In the genomic region with DNA sequence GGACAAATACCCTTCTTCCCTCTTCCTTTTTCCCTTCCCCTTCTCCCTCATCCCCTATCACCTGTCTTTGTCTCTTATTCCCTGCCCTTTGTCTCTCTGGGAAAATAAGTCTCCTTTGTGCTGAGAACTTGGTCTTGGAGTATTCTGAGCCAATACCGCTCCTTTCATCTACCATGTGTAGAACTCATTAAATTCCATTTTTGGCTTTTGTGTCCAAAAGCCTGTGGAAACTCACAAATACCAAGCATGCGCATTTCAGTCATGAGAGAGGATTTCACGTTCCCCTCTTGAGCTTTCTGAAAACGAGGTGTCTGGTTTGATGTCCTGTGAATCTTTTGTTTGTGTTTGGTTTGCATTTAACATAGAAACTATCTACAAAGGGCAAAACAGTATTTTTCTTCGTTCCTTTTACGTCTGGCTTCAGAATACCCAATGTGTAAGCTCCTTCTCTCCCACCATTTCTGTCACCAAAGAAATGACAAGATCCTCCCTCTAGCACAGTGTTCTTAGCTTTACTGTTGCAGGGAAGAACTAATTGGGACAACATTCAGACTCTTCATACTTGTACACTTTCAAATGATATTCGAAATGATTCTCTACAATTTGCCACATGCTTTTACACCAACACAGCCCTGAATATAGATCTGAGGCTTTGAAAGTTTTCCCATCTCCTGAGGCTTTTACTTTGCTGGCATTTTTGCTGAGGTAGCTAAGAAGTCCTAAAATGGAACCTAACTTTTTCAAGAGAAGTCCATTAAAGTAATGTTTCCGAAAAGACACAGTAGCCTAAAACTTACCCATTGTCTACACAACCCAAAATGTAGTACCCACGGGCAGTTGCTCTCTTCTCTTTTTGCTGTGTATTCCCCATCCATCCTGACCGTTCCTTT, we compare ENCODE assay signal across 24 mouse cellular contexts.
"Had no signal": no experiment of that assay in that cellular context is flagged by ENCODE, and none has a peak within 500 bp of the region (broad histone marks: within the 10 kb centered on the region; RNA-seq: fewer than 3 reads in every experiment).

No protein-coding gene starts in this region.

- H3K9me3 ChIP-seq: heart, embryonic 10.5 days; heart, embryonic 12.5 days; hindbrain, embryonic 10.5 days; hindbrain, embryonic 12.5 days; intestine, embryonic 15.5 days; limb, embryonic 13.5 days; liver, embryonic 13.5 days had no signal

- DNase-seq: gastrocnemius, adult 2 months; gastrocnemius, postnatal 10 days; gastrocnemius, postnatal 25 days; heart, adult 18-20 months; heart, postnatal 10 days; heart, postnatal 4 days; kidney, adult 18-20 months; kidney, postnatal 10 days; kidney, postnatal 4 days; liver; liver, embryonic 13.5 days had no signal

- H3K4me1 ChIP-seq: heart, embryonic 10.5 days; hindbrain, embryonic 10.5 days; hindbrain, embryonic 12.5 days; intestine, embryonic 15.5 days; limb, embryonic 13.5 days; liver, embryonic 13.5 days had no signal

- H3K36me3 ChIP-seq: heart, embryonic 10.5 days; heart, embryonic 12.5 days; hindbrain, embryonic 10.5 days; hindbrain, embryonic 12.5 days; intestine, embryonic 15.5 days; limb, embryonic 13.5 days; liver, embryonic 13.5 days had no signal

- H3K27me3 ChIP-seq: heart, embryonic 12.5 days; hindbrain, embryonic 12.5 days; intestine, embryonic 15.5 days; limb, embryonic 13.5 days; liver, embryonic 13.5 days had no signal

- H3K9ac ChIP-seq: heart, embryonic 12.5 days; hindbrain, embryonic 12.5 days; hindbrain, embryonic 14.5 days; intestine, embryonic 15.5 days; limb, embryonic 13.5 days; liver, embryonic 13.5 days had no signal

- H3K27ac ChIP-seq: gastrocnemius, adult 2 months; heart, embryonic 10.5 days; hindbrain, embryonic 10.5 days; hindbrain, embryonic 12.5 days; hindbrain, embryonic 14.5 days; intestine, embryonic 15.5 days; layer of hippocampus, adult 2 months; left cerebral cortex, adult 2 months; limb, embryonic 13.5 days; liver, embryonic 13.5 days had no signal

- ATAC-seq: hindbrain, embryonic 16.5 days; inflammation-experienced regulatory T-cells, adult 6 months; intestine, embryonic 15.5 days; intestine, postnatal 0 days had no signal

- H3K4me2 ChIP-seq: heart, embryonic 12.5 days; hindbrain, embryonic 12.5 days; hindbrain, embryonic 14.5 days; intestine, embryonic 15.5 days; limb, embryonic 13.5 days; liver, embryonic 11.5 days; liver, embryonic 13.5 days had no signal

- H3K4me3 ChIP-seq: gastrocnemius, adult 2 months; heart, embryonic 10.5 days; heart, embryonic 12.5 days; hindbrain, embryonic 10.5 days; hindbrain, embryonic 12.5 days; intestine, embryonic 15.5 days; layer of hippocampus, adult 2 months; left cerebral cortex, adult 2 months; limb, embryonic 13.5 days; liver, embryonic 13.5 days had no signal
